Mouse (Mus musculus): ENCODE results near the gene Vmn2r20.

GRCm38 (mm10) chr6:123346141-123346540 lies 71.8 kb downstream of the Vmn2r20 start:
- no peak for TF ChIP-seq CTCF (IDR thresholded peaks at IDR 0.05; ENCODE audit: extremely low read depth, insufficient read depth, low read length)
- no peak for TF ChIP-seq POLR2A (IDR thresholded peaks at IDR 0.05; ENCODE audit: extremely low read depth, insufficient read depth, low read length)

All from cortical plate, adult 2 months (tissue).